Mouse (Mus musculus) intestine, embryonic 14.5 days (tissue): ENCODE data around the gene Olfr30. TPM values are rescaled to one million over a fixed set of nuclear protein-coding genes. Genes with fewer than 3 reads are reported as not detected.
"Not testable (repeated sequence)": the region's sequence is repeated elsewhere in the genome, so short reads cannot be mapped to it uniquely, and the experiment has no call there.

Experiments used
- ATAC-seq: fragments of 200-750 bp; cut with Nextera tagmentation; replicated peaks from 2 replicates; pipeline ENCODE4 v1.8.0; 2017; ENCODE audit warnings: low read depth, moderate number of reproducible peaks, moderate TSS enrichment, moderate library complexity; ENCODE audit not compliant: low FRiP score, low TSS enrichment
- DNase-seq: peaks from one replicate; pipeline ENCODE4 v3.0.0-alpha.2; 2018; ENCODE audit warnings: low spot score
- H3K27ac ChIP-seq: fragments of 300-500 bp; sonication (generic); 2 replicates; pipeline ENCODE4 v1.5.1; 2014; ENCODE audit warnings: low read depth, mild to moderate bottlenecking, control low read depth
- H3K27me3 ChIP-seq: fragments of 300-500 bp; sonication (generic); replicated peaks from 2 replicates; pipeline ENCODE4 v1.6.1; 2014; ENCODE audit warnings: low read length, control low read depth; ENCODE audit not compliant: control insufficient read depth, insufficient read depth
- H3K36me3 ChIP-seq: fragments of 300-500 bp; sonication (generic); 2 replicates; pipeline ENCODE4 v1.6.1; 2014; ENCODE audit warnings: low read length, control low read depth; ENCODE audit not compliant: control insufficient read depth, insufficient read depth
- H3K4me1 ChIP-seq: fragments of 300-500 bp; sonication (generic); replicated peaks from 2 replicates; pipeline ENCODE4 v1.6.1; 2014; ENCODE audit warnings: low read length, control low read depth, mixed read lengths; ENCODE audit not compliant: control insufficient read depth, insufficient read depth
- H3K4me2 ChIP-seq: fragments of 300-500 bp; sonication (generic); 2 replicates; pipeline ENCODE4 v1.6.1; 2014; ENCODE audit warnings: low read length
- H3K4me3 ChIP-seq: fragments of 300-500 bp; sonication (generic); 2 replicates; pipeline ENCODE4 v1.5.1; 2014; ENCODE audit warnings: low read depth, low read length, control low read depth, mixed read lengths
- H3K9ac ChIP-seq: fragments of 300-500 bp; sonication (generic); 2 replicates; pipeline ENCODE4 v1.6.1; 2014; ENCODE audit warnings: mild to moderate bottlenecking, low read length
- H3K9me3 ChIP-seq: fragments of 300-500 bp; sonication (generic); 2 replicates; pipeline ENCODE4 v1.6.1; 2016; ENCODE audit warnings: low read length, control low read depth; ENCODE audit not compliant: control insufficient read depth
- WGBS: fragments of 180-500 bp; shearing (Covaris S2); extraction: QIAGEN DNeasy Blood & Tissue Kit; methylation state at CpG from one replicate; pipeline ENCODE4 v1.1.7; 2014; 5-methylcytosine and 5-hydroxymethylcytosine counted together
- polyA plus RNA-seq: library from polyadenylated mRNA; unstranded; fragments of >200 nt; fragmentation: Nextera tagmentation; extraction: Ambion mirVana; gene quantifications from 2 replicates; pipeline ENCODE4 v1.2.1, GENCODE M21; 2014

The Olfr30 gene
- polyA plus RNA-seq = not detected in 2 replicates

DNA sequence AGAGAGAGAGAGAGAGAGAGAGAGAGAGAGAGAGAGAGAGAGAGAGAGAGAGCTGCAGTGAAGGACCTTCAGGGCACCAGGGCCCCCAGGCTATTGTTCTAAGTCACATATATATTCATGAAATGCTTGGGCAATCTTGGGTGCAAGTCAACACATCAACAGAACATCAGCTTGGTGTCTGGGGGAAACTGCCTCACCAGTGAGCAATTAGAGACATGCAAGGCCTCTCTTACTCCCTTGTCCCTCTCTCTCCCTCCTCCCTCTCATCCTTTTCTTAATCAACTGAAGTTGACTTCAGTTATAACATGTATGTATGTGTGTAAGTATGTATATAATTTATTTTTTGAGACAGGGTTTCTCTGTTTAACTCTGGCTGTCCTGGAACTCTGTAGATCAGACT, at the start of gene Olfr30:
Olfr30 (minus strand) TSS at position 101 of the 400 bp plus-strand sequence.
- no peak within 1 kb of the TSS for H3K4me2 ChIP-seq
- no peak for DNase-seq
- H3K4me1 ChIP-seq = no peaks in the 10 kb centered on the region
- no peaks in the 10 kb centered on the region for H3K9me3 ChIP-seq
- no peak within 1 kb of the TSS for H3K27ac ChIP-seq
- no peak within 1 kb of the TSS for H3K4me3 ChIP-seq
- no peaks in the 10 kb centered on the region for H3K36me3 ChIP-seq
- no peak within 1 kb of the TSS for H3K9ac ChIP-seq
- ATAC-seq = no peak
- no peaks in the 10 kb centered on the region for H3K27me3 ChIP-seq

- not testable (repeated sequence) for H3K27ac ChIP-seq, H3K4me1 ChIP-seq, H3K36me3 ChIP-seq, H3K4me3 ChIP-seq, ATAC-seq, DNase-seq, H3K9ac ChIP-seq, H3K27me3 ChIP-seq, H3K9me3 ChIP-seq, H3K4me2 ChIP-seq
- 89% methylated on average over 19 of the region's 19 CpGs for WGBS
Observed at GRCm38 (mm10) chr11:58509058-58509457, 47.0 kb upstream of the Olfr30 start.

GRCm38 (mm10) chr11:58502472-58502871, 40.4 kb upstream of the Olfr30 start, which contains the start of gene Olfr331:
Olfr331 (minus strand) TSS chr11:58502572.
- ATAC-seq, H3K27ac ChIP-seq, H3K4me3 ChIP-seq, H3K36me3 ChIP-seq, H3K9me3 ChIP-seq, H3K4me2 ChIP-seq, H3K9ac ChIP-seq, DNase-seq, H3K4me1 ChIP-seq, H3K27me3 ChIP-seq: not testable (repeated sequence)

DNA sequence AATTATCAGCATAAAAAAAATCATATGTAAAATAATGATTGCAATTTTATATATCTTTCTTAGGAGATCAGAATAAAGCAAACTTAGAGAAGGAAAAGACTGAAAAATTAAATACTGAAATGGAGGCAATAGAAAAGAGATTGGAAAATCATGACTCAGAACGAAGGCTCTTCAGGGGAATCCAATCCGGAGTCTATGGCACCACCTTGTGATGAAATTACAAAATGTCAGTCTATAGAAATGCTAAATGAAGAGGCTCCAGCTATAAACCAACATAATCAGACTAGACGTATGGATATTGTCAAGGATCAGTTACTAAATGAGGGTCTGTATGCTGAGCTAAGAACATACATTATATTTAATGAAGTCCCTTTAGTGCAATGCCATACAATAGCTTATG, 37.2 kb upstream of the Olfr30 start:
- no peaks in the 10 kb centered on the region for H3K36me3 ChIP-seq
- H3K27me3 ChIP-seq = no peaks in the 10 kb centered on the region
- DNase-seq (no peak), ATAC-seq (no peak)
- no peak overlapping the region for H3K4me3 ChIP-seq
- 33% methylated on average over 3 of the region's 3 CpGs for WGBS
- H3K9ac ChIP-seq = no peak overlapping the region
- H3K4me2 ChIP-seq = no peak overlapping the region
- no peak overlapping the region for H3K27ac ChIP-seq
- H3K9me3 ChIP-seq = no peaks in the 10 kb centered on the region
- H3K4me1 ChIP-seq = no peaks in the 10 kb centered on the region

- ATAC-seq = no peak
- Histone ChIP-seq H3K9me3 (no peaks in the 10 kb centered on the region), H3K4me1 (no peaks in the 10 kb centered on the region), H3K27ac (no peak overlapping the region), H3K4me3 (no peak overlapping the region), H3K27me3 (no peaks in the 10 kb centered on the region), H3K4me2 (no peak overlapping the region), H3K9ac (no peak overlapping the region), H3K36me3 (no peaks in the 10 kb centered on the region)
- 80% methylated on average over 9 of the region's 9 CpGs for whole genome bisulfite sequencing
- DNase-seq = no peak
Observed at GRCm38 (mm10) chr11:58498761-58499160, 36.7 kb upstream of the Olfr30 start.

DNA sequence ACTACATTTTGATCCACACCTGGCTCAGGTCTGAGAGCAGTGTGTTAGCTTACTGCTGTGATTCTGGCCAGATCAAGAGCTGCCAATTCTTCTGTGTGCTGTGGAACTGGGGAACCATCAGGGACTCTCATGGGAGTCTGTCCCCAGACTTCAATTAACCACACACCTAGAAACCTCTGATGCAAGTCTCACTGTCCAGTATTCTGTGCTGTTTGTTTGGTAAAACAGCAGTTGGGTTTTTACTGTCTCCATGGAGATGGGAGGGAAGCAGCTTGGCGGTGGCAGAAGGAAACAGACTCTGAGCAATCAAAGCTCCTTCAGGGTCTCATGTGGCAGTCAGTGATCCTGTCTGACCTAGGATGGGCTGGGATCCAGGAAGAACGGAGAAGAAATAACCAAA, 30.4 kb upstream of the Olfr30 start, which contains the start of gene Olfr332:
Olfr332 (minus strand) TSS at position 101 of the 400 bp plus-strand sequence.
- WGBS = 74% methylated on average over 2 of the region's 2 CpGs
- no peak for DNase-seq

DNA sequence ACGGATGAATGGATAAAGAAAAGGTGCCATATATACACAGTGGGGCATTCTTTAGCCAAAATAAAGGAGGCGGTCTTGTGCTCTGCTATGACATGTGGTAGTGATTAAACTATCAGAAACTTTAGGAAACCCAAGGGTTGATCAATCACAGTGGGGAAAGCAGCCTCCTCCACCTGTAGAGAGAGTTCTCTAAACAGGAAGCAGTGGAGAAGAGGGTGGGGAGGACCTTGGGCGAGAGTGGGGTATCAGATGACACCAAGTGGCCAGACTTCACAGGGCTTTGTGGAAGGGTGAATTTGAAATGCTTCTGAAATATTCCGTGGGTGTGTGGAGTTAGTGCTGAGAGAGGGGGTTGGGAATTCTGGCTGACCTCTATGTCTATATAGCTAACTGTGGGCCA, 8.5 kb downstream of the Olfr30 start:
- no peaks in the 10 kb centered on the region for H3K36me3 ChIP-seq
- no peak overlapping the region for H3K9ac ChIP-seq
- H3K27ac ChIP-seq = no peak overlapping the region
- H3K4me3 ChIP-seq = no peak overlapping the region
- H3K4me1 ChIP-seq = no peaks in the 10 kb centered on the region
- ATAC-seq (no peak), DNase-seq (no peak)
- no peak overlapping the region for H3K4me2 ChIP-seq
- H3K27me3 ChIP-seq = no peaks in the 10 kb centered on the region
- no peaks in the 10 kb centered on the region for H3K9me3 ChIP-seq
- 45% methylated on average over 4 of the region's 4 CpGs for WGBS

More for the DNA sequence above, 30.4 kb upstream of the Olfr30 start, which contains the start of gene Olfr332:
- Histone ChIP-seq H3K27ac (no peak within 1 kb of the TSS), H3K27me3 (no peaks in the 10 kb centered on the region), H3K9me3 (no peaks in the 10 kb centered on the region), H3K4me1 (no peaks in the 10 kb centered on the region), H3K4me2 (no peak within 1 kb of the TSS), H3K4me3 (no peak within 1 kb of the TSS), H3K9ac (no peak within 1 kb of the TSS), H3K36me3 (no peaks in the 10 kb centered on the region)
- ATAC-seq = no peak

GRCm38 (mm10) chr11:58452759-58453158, 9.3 kb downstream of the Olfr30 start, which contains the start of gene Lypd9:
Lypd9 (minus strand) TSS chr11:58452923.
- 91% methylated on average over 9 of the region's 9 CpGs for WGBS
- no peak for DNase-seq
- Histone ChIP-seq H3K36me3 (no peaks in the 10 kb centered on the region), H3K9me3 (no peaks in the 10 kb centered on the region), H3K9ac (no peak within 1 kb of the TSS), H3K4me3 (no peak within 1 kb of the TSS), H3K4me2 (no peak within 1 kb of the TSS), H3K27me3 (no peaks in the 10 kb centered on the region), H3K4me1 (no peaks in the 10 kb centered on the region), H3K27ac (no peak within 1 kb of the TSS)
- ATAC-seq = no peak

GRCm38 (mm10) chr11:58437866-58438265, 24.2 kb downstream of the Olfr30 start:
- Histone ChIP-seq H3K9ac (no peak overlapping the region), H3K4me1 (no peaks in the 10 kb centered on the region), H3K4me3 (no peak overlapping the region), H3K27ac (no peak overlapping the region), H3K27me3 (no peaks in the 10 kb centered on the region), H3K9me3 (no peaks in the 10 kb centered on the region), H3K4me2 (no peak overlapping the region), H3K36me3 (no peaks in the 10 kb centered on the region)
- DNase-seq = no peak
- 13% methylated on average over 5 of the region's 5 CpGs for WGBS
- no peak for ATAC-seq
